Mouse (Mus musculus): ENCODE results near the gene Drd5. TPM values are rescaled to one million over a fixed set of nuclear protein-coding genes. Genes with fewer than 3 reads are reported as not detected.
A peak's percentile ranks its signal among the peaks of the same experiment; 100 is the strongest.

Gene Drd5
- total and polyA plus RNA-seq, 3 experiments, result not detected

GRCm38 (mm10) chr5:38343101-38343500 is 23.9 kb downstream of the Drd5 start:
- no peak for DNase-seq (ENCODE audit: low read depth, low spot score)
- H3K4me1 ChIP-seq (ENCODE audit: control insufficient read depth in 1 of 2, insufficient read depth in 2 of 2, low read length in 2 of 2), result no peaks in the 10 kb centered on the region
- no peak overlapping the region for H3K27ac ChIP-seq (ENCODE audit: control insufficient read depth, low read depth, low read length)
- H3K27me3 ChIP-seq (ENCODE audit: control insufficient read depth in 1 of 2, insufficient read depth in 2 of 2, low read length in 2 of 2), result no peaks in the 10 kb centered on the region
- no peaks in the 10 kb centered on the region for H3K9me3 ChIP-seq (replicated peaks; ENCODE audit: insufficient read depth, low read length)
- H3K4me3 ChIP-seq (ENCODE audit: control insufficient read depth in 1 of 2, insufficient read depth in 1 of 2, low read depth in 2 of 2, low read length in 2 of 2), result no peak overlapping the region
- H3K79me2 ChIP-seq (ENCODE audit: control insufficient read depth, insufficient read depth, low read length, poor library complexity), result no peaks in the 10 kb centered on the region
- TF ChIP-seq E2F4 (IDR thresholded peaks at IDR 0.05; ENCODE audit: borderline replicate concordance, low read depth, low read length), result no peak
- no peak overlapping the region for H3K9ac ChIP-seq (ENCODE audit: control insufficient read depth, low read depth, low read length, poor library complexity, severe bottlenecking)
- H3K36me3 ChIP-seq (ENCODE audit: control insufficient read depth in 1 of 2, insufficient read depth in 2 of 2, low read length in 2 of 2), result no peaks in the 10 kb centered on the region

- no peak overlapping the region for H3K4me3 ChIP-seq (ENCODE audit: control insufficient read depth in 1 of 2, insufficient read depth in 1 of 2, low read depth in 2 of 2, low read length in 2 of 2)
- H3K4me1 ChIP-seq (ENCODE audit: control insufficient read depth in 1 of 2, insufficient read depth in 2 of 2, low read length in 2 of 2), result no peaks in the 10 kb centered on the region
- H3K27me3 ChIP-seq (ENCODE audit: control insufficient read depth in 1 of 2, insufficient read depth in 2 of 2, low read length in 2 of 2), result no peaks in the 10 kb centered on the region
- TF ChIP-seq SIN3A (IDR thresholded peaks at IDR 0.05; ENCODE audit: low read length) (no peak), ZNF384 (IDR thresholded peaks at IDR 0.05; ENCODE audit: low read depth, low read length) (no peak), EP300 (IDR thresholded peaks at IDR 0.05; ENCODE audit: low read depth in 1 of 2, low read length in 2 of 2) (no peak), POLR2AphosphoS5 (IDR thresholded peaks at IDR 0.05; ENCODE audit: borderline replicate concordance, low read depth, low read length) (no peak), USF2 (IDR thresholded peaks at IDR 0.05; ENCODE audit: borderline replicate concordance in 1 of 2, insufficient read depth in 1 of 2, low read depth in 1 of 2, low read length in 2 of 2) (no peak), CHD1 (IDR thresholded peaks at IDR 0.05; ENCODE audit: low read depth, low read length) (no peak), KAT2A (conservative IDR thresholded peaks at IDR 0.05; ENCODE audit: low read depth, low read length) (no peak), ZMIZ1 (IDR thresholded peaks at IDR 0.05; ENCODE audit: low read depth, low read length) (no peak), TAL1 (IDR thresholded peaks at IDR 0.05; ENCODE audit: low read length) (no peak), MAZ (IDR thresholded peaks at IDR 0.05; ENCODE audit: low read depth, low read length) (no peak), NRF1 (IDR thresholded peaks at IDR 0.05; ENCODE audit: insufficient read depth, low read depth, low read length, poor library complexity, severe bottlenecking) (no peak), ZC3H11A (IDR thresholded peaks at IDR 0.05; ENCODE audit: low read depth, low read length) (no peak), POLR2A (IDR thresholded peaks at IDR 0.05; ENCODE audit: control insufficient read depth in 1 of 2, insufficient read depth in 1 of 2, low read depth in 1 of 2, low read length in 2 of 2, poor library complexity in 1 of 2) (no peak), ZKSCAN1 (IDR thresholded peaks at IDR 0.05; ENCODE audit: low read depth, low read length) (no peak), CTCF (IDR thresholded peaks at IDR 0.05 in 2 of 3, conservative IDR thresholded peaks at IDR 0.05 in 1 of 3; ENCODE audit: control insufficient read depth in 1 of 3, insufficient read depth in 1 of 3, low read depth in 2 of 3, low read length in 3 of 3, poor library complexity in 1 of 3, severe bottlenecking in 1 of 3) (no peak), POLR2AphosphoS2 (IDR thresholded peaks at IDR 0.05; ENCODE audit: low read length) (no peak), TBP (IDR thresholded peaks at IDR 0.05; ENCODE audit: low read depth, low read length) (no peak), HCFC1 (IDR thresholded peaks at IDR 0.05; ENCODE audit: low read depth, low read length) (no peak), JUND (IDR thresholded peaks at IDR 0.05; ENCODE audit: low read depth, low read length) (no peak), GABPA (IDR thresholded peaks at IDR 0.05; ENCODE audit: low read depth, low read length) (no peak)
- no peaks in the 10 kb centered on the region for H3K9me3 ChIP-seq (replicated peaks; ENCODE audit: insufficient read depth, low read length)
- DNase-seq (ENCODE audit: low read depth, low spot score), result peak; percentile 44
- H3K9ac ChIP-seq (ENCODE audit: control insufficient read depth, low read depth, low read length, poor library complexity, severe bottlenecking), result no peak overlapping the region
- H3K36me3 ChIP-seq (ENCODE audit: control insufficient read depth in 1 of 2, insufficient read depth in 2 of 2, low read length in 2 of 2), result no peaks in the 10 kb centered on the region
- H3K79me2 ChIP-seq (ENCODE audit: control insufficient read depth, insufficient read depth, low read length, poor library complexity), result no peaks in the 10 kb centered on the region
- no peak overlapping the region for H3K27ac ChIP-seq (ENCODE audit: control insufficient read depth, low read depth, low read length)
These were observed 27.7 kb downstream of the Drd5 start for GRCm38 (mm10) chr5:38346646-38347432.
